Mouse (Mus musculus) CD4-positive, CD25-positive, alpha-beta regulatory T cell, adult 2 months (primary cell): Measurements from ENCODE around the gene Morn2.
"Not testable (repeated sequence)": the region's sequence is repeated elsewhere in the genome, so short reads cannot be mapped to it uniquely, and the experiment has no call there.

ENCODE experiments used
- DNase-seq: peaks from one replicate; pipeline ENCODE4 v3.0.0-alpha.2; 2012; ENCODE audit warnings: low read depth, low spot score

The Morn2 gene

DNA sequence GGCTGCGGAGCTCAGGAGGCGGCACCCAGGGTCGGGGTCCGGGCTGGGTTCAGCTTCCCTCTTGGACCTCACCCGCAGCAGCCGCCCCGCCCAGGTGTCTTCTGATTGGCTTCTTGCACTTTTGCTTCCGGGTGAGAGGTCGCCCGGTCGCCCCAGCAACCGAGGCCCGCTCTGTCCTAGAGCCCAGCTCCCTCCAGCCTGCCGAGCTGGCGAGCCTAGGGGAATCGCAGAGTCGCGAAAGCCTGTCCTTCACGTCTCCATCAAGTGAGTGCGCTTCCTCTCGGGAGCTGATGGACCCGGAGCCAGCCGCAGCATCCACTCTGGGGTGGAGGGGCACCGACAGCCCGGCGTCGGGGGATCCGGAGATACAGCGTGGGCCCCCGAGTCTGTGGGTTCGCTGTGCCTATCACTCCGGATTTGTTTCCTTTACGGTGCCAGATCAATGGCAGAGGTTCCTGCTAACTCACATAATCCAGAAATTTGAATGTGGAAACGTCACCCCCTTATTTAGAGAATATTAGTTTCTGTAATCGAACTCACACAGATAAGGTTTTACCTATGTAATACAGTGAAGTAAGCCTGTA, at the start of gene Morn2, which contains the start of gene Dhx57:
Morn2 (plus strand) TSS at position 130 of the 584 bp plus-strand sequence.
Dhx57 (minus strand) TSS at position 403 of the 584 bp plus-strand sequence.
- peak; percentile 95 for DNase-seq

GRCm38 (mm10) chr17:80241594-80241993, 48.4 kb upstream of the Morn2 start:
- DNase-seq, result no peak

- no peak for DNase-seq
Observed at GRCm38 (mm10) chr17:80243116-80243515, 46.9 kb upstream of the Morn2 start.

GRCm38 (mm10) chr17:80252757-80253525, 37.1 kb upstream of the Morn2 start:
- DNase-seq, result no peak

GRCm38 (mm10) chr17:80254421-80254820, 35.6 kb upstream of the Morn2 start:
- DNase-seq, result no peak

GRCm38 (mm10) chr17:80255208-80255607, 34.8 kb upstream of the Morn2 start:
- no peak for DNase-seq

DNA sequence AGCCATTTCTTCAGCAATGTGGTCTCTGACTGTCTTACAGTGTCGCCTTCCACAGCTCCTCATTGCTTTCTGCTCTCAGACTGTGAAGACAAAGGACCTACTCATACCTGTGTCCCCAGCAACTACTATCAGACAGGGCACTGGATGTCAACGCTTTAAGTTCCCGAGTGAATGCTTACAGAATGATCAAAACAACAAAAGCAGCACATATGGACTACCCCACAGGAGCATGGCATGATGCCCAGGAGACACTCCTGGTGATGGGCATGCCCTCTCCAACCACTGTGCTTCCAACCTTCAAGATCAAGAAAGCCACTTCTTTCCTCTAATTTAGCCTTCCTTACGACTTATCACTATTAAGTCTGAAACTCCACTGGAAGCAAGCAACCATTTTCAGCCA, 22.9 kb upstream of the Morn2 start:
- no peak for DNase-seq

GRCm38 (mm10) chr17:80268151-80268550, 21.9 kb upstream of the Morn2 start:
- DNase-seq, result no peak

DNA sequence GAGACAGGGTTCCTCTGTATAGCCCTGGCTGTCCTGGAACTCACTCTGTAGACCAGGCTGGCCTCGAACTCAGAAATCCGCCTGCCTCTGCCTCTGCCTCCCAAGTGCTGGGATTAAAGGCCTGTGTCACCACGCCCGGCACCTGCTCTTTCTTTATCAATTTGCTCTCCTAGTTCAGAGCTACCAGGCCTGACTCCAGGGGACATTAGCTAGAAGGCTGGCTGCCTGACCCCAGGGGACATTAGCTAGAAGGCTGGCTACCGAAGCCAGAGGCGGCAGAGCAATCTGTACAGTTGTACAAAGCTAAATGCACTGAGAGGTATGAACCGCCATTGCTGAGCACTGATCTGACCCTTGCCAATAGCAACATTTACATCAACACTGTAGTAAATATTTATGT, 19.4 kb upstream of the Morn2 start:
- not testable (repeated sequence) for DNase-seq

GRCm38 (mm10) chr17:80278255-80278654, 11.7 kb upstream of the Morn2 start:
- no peak for DNase-seq

- no peak for DNase-seq
Observed at GRCm38 (mm10) chr17:80279340-80280070, 10.5 kb upstream of the Morn2 start.

DNA sequence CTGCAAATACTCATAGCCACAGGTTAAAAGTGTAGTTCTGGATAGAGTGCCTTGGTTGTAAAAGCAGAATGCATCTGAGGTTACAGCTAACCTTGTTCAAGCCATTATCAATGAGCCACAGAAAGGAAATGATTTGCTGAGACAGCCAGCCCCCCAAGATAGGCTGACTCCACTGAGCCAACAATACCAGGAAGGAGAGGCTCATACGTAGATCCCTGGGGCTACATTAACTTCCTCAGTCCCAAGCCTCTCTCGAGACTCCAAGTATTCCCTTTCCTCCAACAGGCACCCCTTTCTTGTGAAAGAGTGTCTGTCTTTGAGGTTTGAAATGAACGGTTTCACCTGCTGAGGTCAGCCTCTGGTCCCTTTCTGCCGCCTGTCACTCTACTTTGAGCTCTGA, 5.6 kb upstream of the Morn2 start:
- no peak for DNase-seq

GRCm38 (mm10) chr17:80288012-80288411, 2.0 kb upstream of the Morn2 start:
- no peak for DNase-seq

GRCm38 (mm10) chr17:80289280-80290073, 526 bp upstream of the Morn2 start:
- DNase-seq, result peak; percentile 6

DNA sequence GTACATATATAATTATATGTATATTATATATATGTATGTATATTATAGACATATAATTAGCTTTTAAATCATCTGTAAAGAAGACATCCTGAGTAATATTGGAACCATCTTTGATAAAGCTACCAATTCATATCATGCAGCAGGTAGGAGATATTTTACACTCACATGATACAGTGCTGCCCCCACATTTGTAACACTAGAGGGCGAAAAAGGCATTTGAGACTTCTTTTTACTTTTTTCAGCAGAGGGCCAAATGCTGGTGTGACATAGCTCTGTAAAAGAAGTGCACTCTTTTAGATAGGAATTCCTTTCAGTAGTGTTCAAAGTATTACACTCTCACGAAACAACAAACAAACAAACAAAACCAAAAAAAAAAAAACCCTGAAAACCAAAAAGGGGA, 1.1 kb downstream of the Morn2 start:
- peak; percentile 73 for DNase-seq

- no peak for DNase-seq
Observed at GRCm38 (mm10) chr17:80295258-80295657, 5.3 kb downstream of the Morn2 start.

- DNase-seq, result no peak
Observed at GRCm38 (mm10) chr17:80298844-80299243, 8.8 kb downstream of the Morn2 start.

DNA sequence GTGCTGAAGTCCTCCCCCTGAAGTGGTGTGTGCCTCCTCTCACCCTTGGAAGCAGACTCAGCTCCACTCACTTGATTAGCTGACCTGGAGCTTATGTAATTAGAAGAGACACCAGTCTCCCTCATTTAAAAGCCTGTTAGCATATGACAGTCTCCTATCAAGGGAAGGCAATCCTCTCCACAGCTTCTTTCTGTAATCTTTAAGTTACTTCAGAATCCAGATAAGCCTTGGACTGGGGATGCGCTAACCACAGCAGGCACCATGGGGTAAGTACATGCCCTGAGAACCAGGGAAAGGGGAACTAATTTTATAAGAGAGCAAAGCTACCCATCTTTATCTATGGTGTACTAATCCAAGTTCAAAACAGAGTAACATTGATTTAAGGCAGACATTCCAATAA, 17.2 kb downstream of the Morn2 start, which contains the start of gene Arhgef33:
Arhgef33 (plus strand) TSS at position 157 of the 400 bp plus-strand sequence.
- DNase-seq, result no peak

DNA sequence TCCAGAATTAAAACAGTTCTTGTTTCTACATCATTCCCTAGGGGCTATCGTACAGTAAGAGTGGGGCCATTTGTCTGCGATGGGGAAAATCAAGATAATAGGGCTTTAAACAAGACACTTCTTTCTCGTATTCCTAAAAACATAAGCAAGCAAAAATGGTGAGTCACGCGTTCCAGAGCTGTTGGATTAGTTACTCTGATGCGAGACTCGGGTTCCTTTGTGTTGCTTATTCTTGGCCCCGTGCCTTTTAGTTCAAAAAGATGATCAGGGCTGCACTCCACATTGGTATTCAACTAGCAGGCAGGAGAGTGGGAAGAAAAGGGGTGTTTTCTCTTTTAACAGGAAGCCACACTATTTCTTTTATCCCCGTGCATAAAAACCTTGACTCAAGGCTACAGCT, 21.8 kb downstream of the Morn2 start:
- no peak for DNase-seq

- no peak for DNase-seq
Observed at GRCm38 (mm10) chr17:80312405-80312804, 22.4 kb downstream of the Morn2 start.

GRCm38 (mm10) chr17:80322228-80322627, 32.2 kb downstream of the Morn2 start:
- no peak for DNase-seq

- peak; percentile 20 for DNase-seq
Observed at GRCm38 (mm10) chr17:80323015-80323414, 33.0 kb downstream of the Morn2 start.
